Mouse (Mus musculus): ENCODE measurements around the gene Syt7.

GRCm38 (mm10) chr19:10375260-10375659 is 13.6 kb upstream of the Syt7 start:
- no peak for TF ChIP-seq CTCF (IDR thresholded peaks at IDR 0.05; ENCODE audit: low read depth, low read length)
- no peak for TF ChIP-seq POLR2AphosphoS5 (IDR thresholded peaks at IDR 0.05; ENCODE audit: insufficient replicate concordance, low read depth, low read length)
- no peak for TF ChIP-seq GATA1 (IDR thresholded peaks at IDR 0.05; ENCODE audit: borderline replicate concordance, low read length)
- TF ChIP-seq TAL1 (conservative IDR thresholded peaks at IDR 0.05; ENCODE audit: low read depth, low read length) = no peak
- no peak for TF ChIP-seq GATA2 (IDR thresholded peaks at IDR 0.05; ENCODE audit: borderline replicate concordance, low read depth, low read length)

Measured in G1E (cell line).